18 mouse cellular contexts compared by ENCODE assay signal in genomic region chr11:21103186-21103585, GRCm38 (mm10).
"Had no signal": no experiment of that assay in that cellular context is flagged by ENCODE, and none has a peak within 500 bp of the region (broad histone marks: within the 10 kb centered on the region; RNA-seq: fewer than 3 reads in every experiment).

No protein-coding gene starts in this region.

- H3K27ac ChIP-seq: kidney, embryonic 15.5 days; liver, embryonic 13.5 days; neural tube, embryonic 12.5 days; neural tube, embryonic 15.5 days had no signal

- H3K4me3 ChIP-seq: kidney, embryonic 15.5 days; liver, embryonic 13.5 days; midbrain, embryonic 12.5 days; myocyte; neural tube, embryonic 12.5 days; neural tube, embryonic 15.5 days had no signal

- ATAC-seq: midbrain, embryonic 16.5 days had no signal

- DNase-seq: kidney, adult 11 months; kidney, adult 8-10 months; kidney, postnatal 10 days; kidney, postnatal 36 days; liver, embryonic 13.5 days; lung, adult 2 months; lung, postnatal 14 days; lung, postnatal 4 days; right cerebral cortex, adult 18-20 months; right cerebral cortex, postnatal 25 days; thymus, adult 18-20 months; thymus, postnatal 36 days had no signal
